In the genomic region with DNA sequence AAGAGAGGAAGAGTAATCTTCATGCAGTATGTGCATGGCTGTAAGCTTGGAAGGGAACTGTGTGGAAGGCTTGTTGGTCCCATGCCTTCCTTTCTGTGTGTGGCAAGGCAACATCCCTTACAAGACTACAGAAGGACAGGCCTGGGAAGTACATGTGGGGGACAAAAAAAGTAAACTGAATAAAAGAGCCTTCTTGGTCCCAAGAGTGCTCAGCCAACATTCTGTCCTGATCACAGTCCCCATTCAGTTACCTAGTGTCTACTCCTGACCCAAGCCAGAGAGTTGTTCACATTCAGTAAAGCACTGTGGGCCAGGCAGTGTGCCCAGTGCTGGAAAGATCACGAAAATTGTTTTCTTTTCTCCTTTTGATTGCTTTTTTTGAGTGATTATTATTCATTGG, we compare ENCODE assay signal across 11 mouse cellular contexts.
"Had no signal": no experiment of that assay in that cellular context is flagged by ENCODE, and none has a peak within 500 bp of the region (broad histone marks: within the 10 kb centered on the region; RNA-seq: fewer than 3 reads in every experiment).

No protein-coding gene starts in this region.

- H3K9me3 ChIP-seq: kidney, embryonic 15.5 days; limb, embryonic 13.5 days; neural tube, embryonic 13.5 days had no signal

- DNase-seq: kidney, postnatal 14 days; left cerebral cortex, postnatal 4 days; lung, adult 18-20 months; midbrain, embryonic 14.5 days; retina, postnatal 1 day; right cerebral cortex, postnatal 14 days; thymus, postnatal 4 days had no signal

- H3K9ac ChIP-seq: kidney, embryonic 15.5 days; limb, embryonic 13.5 days; liver, embryonic 14.5 days; neural tube, embryonic 13.5 days had no signal

- H3K27ac ChIP-seq: kidney, embryonic 15.5 days; limb, embryonic 13.5 days; liver, embryonic 14.5 days; neural tube, embryonic 13.5 days had no signal

- H3K36me3 ChIP-seq: kidney, embryonic 15.5 days; limb, embryonic 13.5 days; neural tube, embryonic 13.5 days had no signal

- H3K4me3 ChIP-seq: kidney, embryonic 15.5 days; limb, embryonic 13.5 days; neural tube, embryonic 13.5 days had no signal

- H3K27me3 ChIP-seq: kidney, embryonic 15.5 days; limb, embryonic 13.5 days; neural tube, embryonic 13.5 days had no signal

- H3K4me2 ChIP-seq: kidney, embryonic 15.5 days; limb, embryonic 13.5 days; neural tube, embryonic 13.5 days had no signal

- H3K4me1 ChIP-seq: kidney, embryonic 15.5 days had no signal
